Mouse (Mus musculus) embryonic fibroblast, embryonic 13.5 days (primary cell): ENCODE measurements at regions not wholly inside any gene's neighbourhood (a gene's known extent, or its start where the extent isn't known, plus 50 kb on each side); places are given as distances from the start of the nearest gene placed in this dataset.
A peak's percentile ranks its signal among the peaks of the same experiment; 100 is the strongest.

Source experiments
- H3K27ac ChIP-seq: 2 replicates; pipeline ENCODE4 v1.5.1; 2012; ENCODE audit warnings: low read length, control low read depth, inconsistent platforms; ENCODE audit not compliant: insufficient read depth
- H3K4me1 ChIP-seq: 2 replicates; pipeline ENCODE4 v1.6.1; 2011; ENCODE audit warnings: low read length; ENCODE audit not compliant: control insufficient read depth, insufficient read depth
- H3K4me3 ChIP-seq: 2 replicates; pipeline ENCODE4 v1.5.1; 2011; ENCODE audit warnings: mild to moderate bottlenecking, control low read depth, low read length; ENCODE audit not compliant: insufficient read depth
- CTCF ChIP-seq: IDR thresholded peaks from 2 replicates; pipeline ENCODE4 v1.5.1; 2011; ENCODE audit warnings: mild to moderate bottlenecking, control low read depth, low read length, moderate library complexity, borderline replicate concordance; ENCODE audit not compliant: insufficient read depth
- POLR2A ChIP-seq: IDR thresholded peaks from 2 replicates; pipeline ENCODE4 v1.6.1; 2011; ENCODE audit warnings: low read depth, mild to moderate bottlenecking, control low read depth, low read length, moderate library complexity

DNA sequence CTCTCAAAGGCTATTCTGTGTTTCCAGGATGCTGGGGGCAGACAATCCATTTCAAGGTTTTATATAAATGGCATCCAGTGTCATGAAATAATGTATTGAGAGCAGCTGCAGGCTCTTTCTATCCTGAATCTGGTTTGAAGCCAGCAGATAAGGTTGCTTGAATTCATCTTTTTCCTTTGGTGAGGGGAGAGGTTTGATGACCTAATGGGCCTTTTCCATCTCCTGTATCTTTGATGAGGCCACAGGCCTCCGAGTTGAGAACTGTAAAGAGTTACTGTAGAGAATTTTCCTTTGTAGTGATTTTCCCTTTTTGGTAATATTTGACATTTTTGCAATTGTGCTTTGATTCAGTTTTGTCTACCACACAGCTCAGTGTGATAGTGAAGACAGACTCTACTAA lies 458.8 kb upstream of the 1700008P02Rik start:
- no peaks in the 10 kb centered on the region for H3K4me1 ChIP-seq
- TF ChIP-seq CTCF (no peak), POLR2A (no peak)
- H3K27ac ChIP-seq = no peak overlapping the region
- H3K4me3 ChIP-seq = no peak overlapping the region

DNA sequence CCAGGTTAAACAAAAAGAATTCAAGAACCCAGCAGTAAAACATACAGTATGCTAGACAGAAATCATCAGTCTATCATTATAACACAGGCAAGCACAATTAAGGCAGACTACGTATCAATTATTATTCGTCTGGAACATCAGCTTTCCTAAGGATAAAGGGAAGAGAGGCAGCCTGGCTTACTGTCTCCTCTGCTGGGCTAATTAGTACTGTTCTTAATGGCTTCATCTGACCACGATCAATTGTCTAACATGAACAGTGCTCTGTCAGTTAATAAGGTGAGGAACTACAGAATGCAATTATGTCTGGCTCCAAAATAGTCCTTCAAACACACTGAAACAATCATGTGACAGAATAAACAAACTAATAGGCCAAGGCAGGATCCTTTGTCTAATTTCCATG lies 456.6 kb upstream of the 1700008P02Rik start:
- Histone ChIP-seq H3K27ac (no peak overlapping the region), H3K4me1 (no peaks in the 10 kb centered on the region), H3K4me3 (no peak overlapping the region)
- TF ChIP-seq CTCF (no peak), POLR2A (no peak)

DNA sequence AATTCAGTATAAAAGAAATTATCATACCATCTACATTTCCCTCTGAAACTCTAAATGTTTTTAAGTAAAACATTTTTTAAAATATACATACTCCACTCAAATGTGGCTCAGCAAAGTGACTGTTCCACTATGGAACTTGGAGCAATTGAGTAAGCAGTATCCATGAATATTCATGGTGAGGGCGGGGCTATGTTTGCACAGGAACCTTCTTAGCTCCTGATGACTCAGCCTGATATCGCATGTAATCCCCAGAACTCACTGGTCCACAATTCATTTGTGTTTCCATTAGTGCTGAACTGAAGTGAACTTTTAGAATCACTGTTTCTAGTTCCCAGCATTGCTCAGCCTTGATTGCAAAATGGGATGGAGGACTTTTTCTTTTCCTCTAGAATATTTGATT lies 454.2 kb upstream of the 1700008P02Rik start:
- TF ChIP-seq POLR2A = no peak
- Histone ChIP-seq H3K4me1 (no peaks in the 10 kb centered on the region), H3K27ac (no peak overlapping the region), H3K4me3 (no peak overlapping the region)

DNA sequence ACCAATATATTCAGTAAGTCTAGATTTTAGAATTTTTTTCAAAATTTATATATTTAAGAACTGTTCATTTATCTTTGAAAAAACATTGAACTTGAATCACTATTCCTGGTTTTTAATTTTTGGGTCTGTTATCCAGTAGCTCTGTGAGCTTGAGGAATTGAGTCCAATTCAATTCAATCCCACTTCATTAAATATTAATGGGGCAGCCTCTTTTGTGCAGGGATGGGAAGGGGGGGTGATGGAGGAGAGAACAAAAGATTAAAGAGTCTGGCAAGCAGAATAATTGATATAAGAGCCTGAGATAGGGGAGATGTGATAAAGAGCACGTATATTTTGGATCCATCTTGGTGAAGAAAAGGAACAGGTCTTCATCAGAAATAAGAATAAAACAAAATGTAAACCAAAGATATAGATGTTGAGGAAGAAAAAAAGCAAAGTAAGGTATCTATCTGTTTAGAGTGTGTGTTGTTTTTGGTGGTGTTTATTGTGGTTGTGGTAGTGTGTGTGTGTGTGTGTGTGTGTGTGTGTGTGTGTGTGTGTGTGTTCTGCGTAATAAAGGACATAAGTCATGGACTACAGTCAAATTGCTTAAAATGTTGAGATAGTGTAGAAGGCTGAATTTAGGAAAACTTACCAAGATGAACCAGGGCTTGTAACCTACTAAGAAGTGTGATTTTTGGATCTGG lies 421.3 kb upstream of the 1700008P02Rik start:
- Histone ChIP-seq H3K27ac (no peak overlapping the region), H3K4me1 (no peaks in the 10 kb centered on the region), H3K4me3 (no peak overlapping the region)
- no peak for TF ChIP-seq CTCF
- no peak for TF ChIP-seq POLR2A

DNA sequence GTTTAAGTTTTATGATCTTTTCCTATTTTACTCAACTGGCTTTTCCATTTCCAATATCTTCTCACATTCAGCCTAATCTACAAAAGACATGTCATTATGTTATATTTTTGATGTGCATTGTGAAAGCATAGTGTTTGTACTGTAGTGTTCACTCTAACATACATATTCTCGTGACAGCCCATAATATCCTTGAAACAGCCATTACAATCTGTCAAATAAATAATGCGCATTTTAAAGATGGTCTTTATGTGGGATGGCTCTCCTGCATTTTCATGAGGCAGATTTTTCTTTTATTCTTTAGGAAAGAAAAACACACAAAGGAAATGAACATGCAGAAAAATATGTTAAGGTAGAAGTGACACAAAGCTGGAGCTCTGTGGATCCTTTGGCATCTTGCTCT lies 415.6 kb upstream of the 1700008P02Rik start:
- H3K4me3 ChIP-seq = no peak overlapping the region
- no peaks in the 10 kb centered on the region for H3K4me1 ChIP-seq
- TF ChIP-seq CTCF = no peak
- TF ChIP-seq POLR2A = no peak
- H3K27ac ChIP-seq = no peak overlapping the region

DNA sequence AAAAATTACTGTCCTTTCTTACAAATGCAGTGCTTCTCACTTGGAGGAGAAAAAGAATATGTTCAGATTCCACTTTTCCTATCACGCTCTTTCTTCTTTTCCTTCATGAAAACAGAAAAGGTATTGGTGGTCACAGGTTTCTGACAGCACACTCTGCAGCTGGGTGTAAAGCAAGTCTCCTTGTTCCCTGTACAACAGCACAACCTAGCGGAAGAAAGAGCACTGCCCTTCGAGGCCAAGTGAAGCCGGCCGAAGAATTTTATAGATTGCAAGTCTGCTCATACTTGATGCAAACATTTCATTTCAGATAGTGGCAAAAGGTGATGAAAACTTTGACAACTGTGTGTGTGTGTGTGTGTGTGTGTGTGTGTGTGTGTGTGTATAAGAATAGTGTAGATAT lies 407.6 kb upstream of the 1700008P02Rik start:
- Histone ChIP-seq H3K4me3 (no peak overlapping the region), H3K4me1 (no peaks in the 10 kb centered on the region), H3K27ac (no peak overlapping the region)
- no peak for TF ChIP-seq POLR2A
- peak; percentile 68; the same call in 1 of the 2 replicates for TF ChIP-seq CTCF

DNA sequence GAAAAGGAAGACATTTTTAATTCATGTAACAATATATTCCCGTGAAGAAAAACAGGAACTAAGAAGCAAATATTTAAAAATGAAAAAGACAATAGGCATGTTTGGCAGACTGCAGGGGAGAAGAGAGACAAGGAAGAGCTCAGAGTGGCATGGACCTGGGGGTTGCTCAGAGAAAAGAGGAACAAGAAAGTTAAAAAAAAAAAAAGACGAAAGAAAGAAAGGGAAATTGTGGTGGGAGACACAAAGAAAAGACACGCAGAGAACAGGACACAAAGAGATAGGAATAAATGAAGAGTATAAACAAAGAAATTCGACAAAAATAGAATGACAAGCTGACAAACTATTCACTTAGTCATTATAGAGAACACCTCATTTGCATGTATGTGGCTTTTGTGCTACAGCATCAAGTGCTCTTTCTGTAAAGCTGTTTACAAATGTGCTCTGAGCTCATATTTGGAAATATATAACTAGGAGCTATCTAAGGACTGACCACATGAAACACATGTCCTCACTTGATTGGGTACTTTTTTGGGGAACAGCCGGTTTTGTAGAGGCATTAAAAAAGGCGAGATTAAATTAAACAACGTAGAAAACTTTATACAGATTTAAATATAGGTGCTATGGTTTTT lies 394.2 kb upstream of the 1700008P02Rik start:
- Histone ChIP-seq H3K27ac (no peak overlapping the region), H3K4me3 (no peak overlapping the region), H3K4me1 (no peaks in the 10 kb centered on the region)
- TF ChIP-seq POLR2A = no peak
- TF ChIP-seq CTCF = no peak

DNA sequence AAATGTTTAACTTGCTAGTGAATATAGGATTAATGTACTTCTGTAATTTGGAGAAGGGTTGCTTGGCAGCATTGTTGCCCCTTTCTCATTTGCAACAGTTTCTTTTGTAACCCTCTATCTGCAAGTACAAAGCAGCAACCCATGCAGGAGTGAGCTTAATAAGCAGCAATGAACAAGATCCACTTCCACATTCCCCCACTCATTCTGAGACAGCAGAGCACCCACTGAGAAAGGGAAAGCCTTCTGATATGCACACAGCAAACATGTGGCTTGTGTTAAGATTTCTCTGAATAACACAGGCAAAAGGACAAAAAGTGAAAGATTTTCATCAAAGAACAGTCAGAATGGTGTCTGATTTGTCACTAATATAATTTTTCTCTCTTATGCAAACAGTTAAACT lies 393.3 kb upstream of the 1700008P02Rik start:
- no peak for TF ChIP-seq POLR2A
- no peak for TF ChIP-seq CTCF
- H3K4me3 ChIP-seq = no peak overlapping the region
- H3K4me1 ChIP-seq = no peaks in the 10 kb centered on the region
- H3K27ac ChIP-seq = no peak overlapping the region

DNA sequence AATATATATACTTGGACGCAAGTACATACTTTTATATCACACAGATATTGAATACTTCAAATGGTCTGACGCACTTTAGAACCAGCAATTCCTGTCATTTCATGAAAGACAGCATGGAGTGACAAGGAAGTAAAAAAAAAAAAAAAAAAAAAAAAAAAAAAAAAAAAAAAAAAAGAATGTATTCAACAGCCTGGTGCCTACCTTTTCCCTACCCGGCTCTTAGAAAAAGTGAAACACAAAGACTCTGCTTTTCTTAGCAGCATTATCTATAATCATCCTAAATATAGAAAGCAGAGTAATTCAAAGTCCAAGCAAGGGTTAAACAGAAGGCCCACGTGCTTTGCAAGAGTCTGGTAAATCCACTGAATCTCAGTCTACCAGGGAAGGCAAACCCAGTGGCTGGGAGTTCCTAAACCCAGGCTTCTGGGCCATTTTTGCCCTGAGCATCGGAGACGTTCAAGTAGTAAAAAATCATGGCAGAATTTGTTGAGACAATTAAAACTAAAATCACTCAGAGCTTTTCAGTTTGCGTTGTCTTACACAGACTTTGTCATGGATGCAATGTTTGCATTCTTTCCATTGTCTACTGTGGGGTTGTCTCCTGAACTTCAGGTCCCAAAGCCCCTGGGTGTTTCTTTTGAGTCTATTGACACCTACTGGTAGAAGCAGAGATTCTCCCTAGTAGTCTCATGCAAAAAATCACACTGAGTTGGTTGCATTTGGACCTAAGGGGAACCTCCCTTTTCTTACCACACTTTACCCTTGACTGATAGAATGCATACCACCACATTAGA lies 390.2 kb upstream of the 1700008P02Rik start:
- no peak overlapping the region for H3K4me3 ChIP-seq
- no peaks in the 10 kb centered on the region for H3K4me1 ChIP-seq
- no peak for TF ChIP-seq CTCF
- TF ChIP-seq POLR2A = no peak
- no peak overlapping the region for H3K27ac ChIP-seq

DNA sequence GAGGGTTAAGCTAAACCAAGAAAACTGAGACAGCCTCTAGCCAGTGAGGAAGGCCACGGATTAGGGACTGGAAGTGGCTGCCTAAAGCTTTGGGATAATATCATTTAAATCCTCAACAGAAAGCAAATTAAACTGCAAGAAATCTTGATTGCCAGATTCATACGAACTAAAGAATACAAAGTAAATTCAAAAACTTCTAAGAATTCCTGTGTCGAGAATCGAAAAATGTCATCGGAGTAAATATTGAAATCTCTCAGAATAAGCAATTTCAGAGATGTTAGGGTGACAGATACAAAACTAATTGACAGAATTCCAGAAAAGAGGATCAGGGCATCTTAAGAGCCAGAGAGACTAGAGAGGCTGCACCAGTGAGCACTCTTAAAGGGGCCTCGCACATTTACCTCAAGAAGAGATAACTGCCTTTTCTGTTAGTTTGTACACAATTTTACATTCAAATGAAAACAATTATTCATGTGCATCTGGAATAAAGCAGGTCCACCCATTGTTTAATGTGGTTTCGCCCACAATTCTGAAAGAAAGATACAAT lies 388.5 kb upstream of the 1700008P02Rik start:
- peak overlapping the region; percentile 61; the same call in 1 of the 2 replicates for H3K27ac ChIP-seq
- no peak for TF ChIP-seq CTCF
- TF ChIP-seq POLR2A = no peak
- H3K4me1 ChIP-seq = no peaks in the 10 kb centered on the region
- no peak overlapping the region for H3K4me3 ChIP-seq
